Mouse (Mus musculus) kidney, adult 10 weeks (tissue): Measurements from ENCODE around the gene D17H6S53E. TPM values are rescaled to one million over a fixed set of nuclear protein-coding genes. Genes with fewer than 3 reads are reported as not detected.

Experiments used
- polyA plus RNA-seq: library from polyadenylated mRNA; stranded (reverse); fragments of 350-450 nt; fragmentation: Illumina TruSeq; extraction: RNeasy Lipid Tissue Mini Kit (QIAGEN cat#74804); gene quantifications from one replicate; pipeline ENCODE4 v1.2.3, GENCODE M21; 2014; ENCODE audit warnings: low read depth, low replicate concordance

Gene D17H6S53E
- polyA plus RNA-seq, 1 experiment from 2014 or later, result 0.53 TPM

Other genes with a start within 250 kb of the D17H6S53E start
- gene Zbtb12, start 246.9 kb upstream of the D17H6S53E start, polyA plus RNA-seq, result 1.5 TPM
- 16.3 TPM for gene Gm20547, start 244.3 kb upstream of the D17H6S53E start, polyA plus RNA-seq
- gene C2, start 228.1 kb upstream of the D17H6S53E start, polyA plus RNA-seq, result 7.3 TPM
- 7.7 TPM for gene Ehmt2, start 227.9 kb upstream of the D17H6S53E start, polyA plus RNA-seq
- 8.2 TPM for gene Slc44a4, start 211.9 kb upstream of the D17H6S53E start, polyA plus RNA-seq
- gene Neu1, start 195.1 kb upstream of the D17H6S53E start, polyA plus RNA-seq, result 25.6 TPM
- gene Hspa1b, start 167.1 kb upstream of the D17H6S53E start, polyA plus RNA-seq, result 17.9 TPM
- gene Gm20481, start 156.5 kb upstream of the D17H6S53E start, polyA plus RNA-seq, result not detected
- gene Hspa1a, start 154.2 kb upstream of the D17H6S53E start, polyA plus RNA-seq, result 8.4 TPM
- gene Hspa1l, start 153.7 kb upstream of the D17H6S53E start, polyA plus RNA-seq, result not detected
- 12.6 TPM for gene Lsm2, start 144.5 kb upstream of the D17H6S53E start, polyA plus RNA-seq
- gene Vars, start 125.4 kb upstream of the D17H6S53E start, polyA plus RNA-seq, result 5.7 TPM
- not detected for gene Vwa7, start 109.8 kb upstream of the D17H6S53E start, polyA plus RNA-seq
- gene Sapcd1, start 98.4 kb upstream of the D17H6S53E start, polyA plus RNA-seq, result not detected
- 1.1 TPM for gene Msh5, start 79.6 kb upstream of the D17H6S53E start, polyA plus RNA-seq
- gene Clic1, start 76.4 kb upstream of the D17H6S53E start, polyA plus RNA-seq, result 25.4 TPM
- 0.97 TPM for gene Ddah2, start 67.3 kb upstream of the D17H6S53E start, polyA plus RNA-seq
- not detected for gene Ly6g6c, start 61.0 kb upstream of the D17H6S53E start, polyA plus RNA-seq
- 1.1 TPM for gene Mpig6b, start 60.2 kb upstream of the D17H6S53E start, polyA plus RNA-seq
- gene Ly6g6e, start 49.5 kb upstream of the D17H6S53E start, polyA plus RNA-seq, result not detected
- gene Ly6g6d, start 48.3 kb upstream of the D17H6S53E start, polyA plus RNA-seq, result not detected
- gene Ly6g6f, start 40.8 kb upstream of the D17H6S53E start, polyA plus RNA-seq, result not detected
- gene Abhd16a, start 37.1 kb upstream of the D17H6S53E start, polyA plus RNA-seq, result 7.6 TPM
- not detected for gene Ly6g5c, start 18.1 kb upstream of the D17H6S53E start, polyA plus RNA-seq
- gene Ly6g5b, start 10.9 kb upstream of the D17H6S53E start, polyA plus RNA-seq, result not detected
- 0.85 TPM for gene Gpank1, start 4.9 kb upstream of the D17H6S53E start, polyA plus RNA-seq
- gene Csnk2b, start 4.3 kb upstream of the D17H6S53E start, polyA plus RNA-seq, result 187 TPM
- 4.8 TPM for gene Apom, start 5.7 kb downstream of the D17H6S53E start, polyA plus RNA-seq
- gene Bag6, start 8.8 kb downstream of the D17H6S53E start, polyA plus RNA-seq, result 3.9 TPM
- 2.1 TPM for gene Prrc2a, start 38.5 kb downstream of the D17H6S53E start, polyA plus RNA-seq
- gene Aif1, start 49.7 kb downstream of the D17H6S53E start, polyA plus RNA-seq, result 2.3 TPM
- gene Lst1, start 62.1 kb downstream of the D17H6S53E start, polyA plus RNA-seq, result not detected
- not detected for gene Ltb, start 68.1 kb downstream of the D17H6S53E start, polyA plus RNA-seq
- not detected for gene Tnf, start 75.6 kb downstream of the D17H6S53E start, polyA plus RNA-seq
- gene Lta, start 79.0 kb downstream of the D17H6S53E start, polyA plus RNA-seq, result not detected
- gene Gm16181, start 94.5 kb downstream of the D17H6S53E start, polyA plus RNA-seq, result not detected
- 5.2 TPM for gene Atp6v1g2, start 107.3 kb downstream of the D17H6S53E start, polyA plus RNA-seq
- not detected for gene Nfkbil1, start 109.4 kb downstream of the D17H6S53E start, polyA plus RNA-seq
- 4.9 TPM for gene Ddx39b, start 115.4 kb downstream of the D17H6S53E start, polyA plus RNA-seq
- 26.4 TPM for gene H2-D1, start 136.4 kb downstream of the D17H6S53E start, polyA plus RNA-seq
- gene H2-Q1, start 194.0 kb downstream of the D17H6S53E start, polyA plus RNA-seq, result 0.28 TPM
- 4.2 TPM for gene H2-Q2, start 215.9 kb downstream of the D17H6S53E start, polyA plus RNA-seq